Mouse (Mus musculus): ENCODE measurements around the gene Pcbp1.
A peak's percentile ranks its signal among the peaks of the same experiment; 100 is the strongest.
"Not testable (repeated sequence)": the region's sequence is repeated elsewhere in the genome, so short reads cannot be mapped to it uniquely, and the experiment has no call there.

Gene Pcbp1

DNA sequence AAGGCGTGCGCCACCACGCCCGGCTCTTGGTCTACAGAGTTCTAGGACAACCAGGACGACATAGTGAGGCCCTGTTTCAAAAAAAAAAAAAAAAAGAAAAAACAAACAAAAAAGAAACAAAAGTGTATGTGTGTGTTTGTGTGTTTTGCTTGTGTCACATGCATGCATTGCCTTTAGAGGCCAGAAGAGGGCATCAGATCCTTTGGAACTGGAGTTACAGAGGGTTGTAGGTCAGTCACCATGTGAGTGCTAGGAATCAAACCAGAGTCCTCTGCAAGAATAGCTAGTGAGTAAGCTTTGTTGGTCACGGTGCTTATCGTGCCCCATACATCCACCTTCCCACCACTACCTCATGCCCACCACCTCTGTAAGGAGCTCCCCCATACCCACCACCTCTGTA, 31.4 kb downstream of the Pcbp1 start:
- no peak for DNase-seq (ENCODE audit: low read depth)

- DNase-seq (ENCODE audit: low read depth) = no peak
Measured at GRCm38 (mm10) chr6:86493469-86494263, 32.5 kb downstream of the Pcbp1 start.

- not testable (repeated sequence) for DNase-seq (ENCODE audit: low read depth)
Measured at GRCm38 (mm10) chr6:86490413-86490812, 35.7 kb downstream of the Pcbp1 start.

DNA sequence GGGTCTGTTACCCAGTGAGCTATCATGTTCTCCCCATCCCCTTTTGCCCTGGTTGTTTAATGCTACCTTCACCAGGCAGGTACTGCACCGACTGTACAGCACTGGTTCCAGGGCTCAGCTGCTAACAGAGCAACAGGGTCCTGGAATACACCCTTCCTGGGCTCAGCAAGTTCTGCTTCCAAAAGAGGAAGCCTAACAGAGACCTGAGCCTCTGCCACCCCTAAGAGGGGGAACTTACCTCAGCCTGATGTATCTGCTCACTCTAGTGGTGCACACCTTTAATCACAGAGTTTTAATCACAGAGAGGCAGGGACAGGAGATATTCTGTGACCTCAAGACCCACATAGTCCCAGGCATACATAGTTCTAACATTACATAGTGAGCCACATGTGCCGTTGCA, 36.2 kb downstream of the Pcbp1 start:
- no peak for DNase-seq (ENCODE audit: low read depth)

DNA sequence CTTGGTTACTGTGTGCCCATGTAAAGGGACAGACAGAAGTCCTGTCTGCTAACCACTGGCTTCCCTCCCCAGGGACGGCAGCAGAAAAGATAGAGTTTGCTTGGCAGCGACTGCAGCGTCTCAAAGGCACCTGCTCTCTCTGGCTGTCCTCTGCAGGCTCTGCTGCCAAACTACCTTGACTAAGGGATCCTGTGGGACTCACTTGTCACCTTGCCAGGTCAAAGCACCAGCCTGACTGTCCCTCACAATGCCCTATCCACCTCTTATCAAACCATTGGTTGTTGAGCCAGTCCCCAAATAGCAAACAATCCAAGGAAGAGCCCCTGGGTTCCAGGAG, 38.0 kb downstream of the Pcbp1 start:
- no peak for DNase-seq (ENCODE audit: low read depth)

DNA sequence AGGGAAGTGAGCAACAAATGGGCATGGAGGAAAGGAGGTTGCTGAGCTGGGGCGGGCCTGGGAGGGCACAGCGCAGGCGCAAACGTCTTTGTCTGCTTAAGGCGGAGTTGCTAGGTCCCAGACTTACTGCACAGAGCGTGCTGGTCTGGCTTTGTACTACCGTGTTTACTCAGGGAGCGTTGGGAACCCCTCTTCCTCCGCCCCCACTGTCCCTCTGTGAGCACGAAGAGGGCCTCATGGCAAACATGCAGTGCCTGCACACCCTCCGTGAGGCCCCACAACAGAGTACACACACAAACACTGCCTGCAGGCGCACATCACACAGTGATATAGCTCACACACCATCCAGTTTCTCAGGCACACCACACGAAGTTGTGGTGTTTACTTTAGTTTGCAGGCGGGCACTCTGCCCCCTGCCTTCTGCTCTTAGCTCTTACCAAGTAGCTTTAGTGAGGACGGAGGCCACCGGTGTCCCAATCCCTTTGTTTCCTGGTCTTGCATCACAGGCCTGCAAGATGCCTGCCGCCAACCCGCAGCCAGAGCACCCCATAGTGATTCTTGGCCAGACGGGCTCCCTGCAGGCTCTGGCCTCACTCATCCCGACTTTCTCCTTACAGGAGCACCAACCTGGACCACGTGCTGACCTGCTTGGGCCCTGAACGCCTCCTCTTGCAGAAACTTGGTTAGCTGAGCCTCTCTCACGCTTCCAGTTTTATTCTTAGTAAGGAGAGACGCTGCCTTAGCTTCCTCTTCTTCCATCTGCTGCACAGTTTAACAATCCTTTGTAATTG, 38.6 kb downstream of the Pcbp1 start:
- peak; percentile 66 for DNase-seq (ENCODE audit: low read depth)

DNA sequence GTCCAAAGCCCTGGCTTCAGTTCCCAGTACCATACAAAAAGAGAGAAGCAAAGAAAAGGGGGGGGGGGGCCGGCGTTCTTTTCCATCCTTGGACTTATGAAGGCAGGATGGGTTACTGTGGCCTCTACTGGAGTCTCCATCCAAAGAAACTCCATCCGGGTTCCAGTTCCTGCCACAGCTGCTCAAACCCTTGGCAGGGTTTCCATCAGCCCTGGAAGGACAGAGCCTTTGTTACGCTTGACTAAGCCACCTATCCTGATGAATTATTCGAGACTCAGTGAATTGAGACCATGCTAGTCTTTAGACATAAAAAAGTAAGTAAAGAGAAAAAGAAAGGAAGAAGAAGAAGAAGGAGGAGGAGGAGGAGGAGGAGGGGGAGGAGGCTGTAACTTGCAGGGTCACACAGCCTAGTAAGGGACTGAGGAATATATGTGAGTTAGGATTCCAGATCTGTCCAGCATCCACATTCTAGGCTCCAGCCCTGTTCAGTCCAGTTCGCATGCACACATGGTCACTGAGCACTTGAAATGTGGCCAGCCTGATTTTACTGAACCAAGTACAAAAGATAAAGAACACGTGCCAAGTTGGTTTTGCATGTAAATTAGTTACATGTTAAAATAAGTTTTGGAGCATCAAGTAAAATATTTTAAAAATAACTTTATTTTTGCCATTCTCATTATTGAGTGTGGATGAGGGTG, 40.0 kb downstream of the Pcbp1 start:
- DNase-seq (ENCODE audit: low read depth) = no peak

GRCm38 (mm10) chr6:86481871-86482270, 44.2 kb downstream of the Pcbp1 start:
- no peak for DNase-seq (ENCODE audit: low read depth)

GRCm38 (mm10) chr6:86480189-86480831, 45.8 kb downstream of the Pcbp1 start:
- DNase-seq (ENCODE audit: low read depth) = no peak

GRCm38 (mm10) chr6:86479816-86480188, 46.3 kb downstream of the Pcbp1 start:
- DNase-seq (ENCODE audit: low read depth) = no peak

GRCm38 (mm10) chr6:86479311-86479710, 46.8 kb downstream of the Pcbp1 start:
- no peak for DNase-seq (ENCODE audit: low read depth)

GRCm38 (mm10) chr6:86476931-86477330, 49.2 kb downstream of the Pcbp1 start:
- no peak for DNase-seq (ENCODE audit: low read depth)

DNA sequence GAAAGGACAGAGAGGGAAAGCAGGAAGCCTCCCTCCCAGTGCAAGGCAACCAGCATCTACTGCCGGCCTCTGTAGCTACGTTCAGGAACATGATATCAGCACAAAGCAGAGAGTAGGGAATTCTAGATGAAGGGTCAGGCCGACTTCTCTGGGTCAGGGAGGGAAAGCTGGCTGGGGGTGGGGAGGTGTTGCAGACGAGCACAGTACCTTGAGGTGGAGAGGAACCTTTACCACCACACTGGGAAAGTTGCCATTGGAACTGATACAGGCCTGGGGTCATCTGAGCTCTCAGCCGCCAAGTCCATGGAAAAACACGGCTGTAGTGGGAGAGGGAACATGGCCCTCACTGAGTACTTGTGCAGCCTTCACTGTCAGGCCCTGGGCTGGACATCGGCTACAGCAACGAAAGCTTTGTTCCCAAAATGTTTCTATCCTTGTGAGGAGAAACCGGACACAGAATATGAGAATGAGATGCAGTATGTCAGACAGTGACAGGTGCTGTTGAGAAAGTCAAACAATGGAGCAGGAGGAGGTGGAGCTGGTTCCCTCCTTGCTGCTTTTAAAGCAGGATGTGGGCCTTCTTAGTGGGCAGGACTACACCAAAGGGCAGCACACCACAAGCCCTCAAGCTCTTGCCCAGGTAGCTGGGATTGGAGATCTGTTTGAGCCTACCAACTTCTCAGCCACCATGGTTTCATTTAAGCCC, 50.5 kb downstream of the Pcbp1 start:
- DNase-seq (ENCODE audit: low read depth) = no peak

DNA sequence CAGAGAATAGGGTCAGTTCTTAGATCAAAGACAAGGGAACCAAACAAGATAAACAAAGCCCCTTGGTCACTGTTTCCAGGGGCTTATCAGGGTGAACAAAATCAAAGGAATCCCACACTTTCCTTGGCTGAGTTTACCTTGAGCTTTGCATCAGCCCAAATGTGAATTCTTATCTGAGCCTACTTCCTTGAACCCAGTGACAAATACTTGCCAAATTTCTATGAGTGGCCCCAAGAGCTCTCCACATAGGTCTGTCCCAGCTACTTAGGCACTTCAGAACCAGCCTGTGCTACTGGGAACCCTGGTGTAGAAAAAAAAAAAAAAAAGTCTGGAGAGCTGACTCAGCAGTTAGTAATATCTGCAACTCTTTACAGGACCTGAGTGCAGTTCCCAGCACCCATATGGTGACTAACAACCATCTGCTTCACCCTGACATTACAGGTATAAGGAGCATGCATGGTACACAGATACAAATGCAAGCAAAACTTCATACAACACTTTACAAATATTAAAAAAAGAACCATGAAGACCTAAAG, 51.4 kb downstream of the Pcbp1 start:
- DNase-seq (ENCODE audit: low read depth) = no peak

Measured in c-Kit-positive CD71-positive TER-119-negative erythroid progenitor cells, embryonic 14.5 days (primary cell).